Mouse (Mus musculus) megakaryocyte progenitor cell, adult 5-6 weeks (primary cell): ENCODE data around the gene Ism2. TPM values are rescaled to one million over a fixed set of nuclear protein-coding genes. Genes with fewer than 3 reads are reported as not detected.
"Not testable (repeated sequence)": the region's sequence is repeated elsewhere in the genome, so short reads cannot be mapped to it uniquely, and the experiment has no call there.

ENCODE experiments used
- ATAC-seq: replicated peaks from 2 replicates; pipeline ENCODE4 v1.8.0; 2016; ENCODE audit warnings: mild to moderate bottlenecking, moderate TSS enrichment, inconsistent platforms; ENCODE audit not compliant: poor library complexity
- total RNA-seq, 2 experiments: library from RNA; stranded (forward) in 1 of 2; stranded (reverse) in 1 of 2; fragments of 157-497, 149-512 nt in 1 of 2; fragments of 200-1000 nt in 1 of 2; gene quantifications; 2 replicates each; pipeline versions ENCODE4 v1.2.3 to v1.2.4; 2015 to 2017

The Ism2 gene
- total RNA-seq, 2 experiments from 2014 or later = not detected

- ATAC-seq = 0 out of 2 replicates have a peak, but pooled peaks have one; percentile 14
Measured at GRCm38 (mm10) chr12:87293934-87294333, 5.6 kb downstream of the Ism2 start.

- ATAC-seq = no peak
Measured at GRCm38 (mm10) chr12:87289100-87289499, 10.4 kb downstream of the Ism2 start.

GRCm38 (mm10) chr12:87284726-87285125, 14.8 kb downstream of the Ism2 start:
- 0 out of 2 replicates have a peak, but pooled peaks have one; percentile 6 for ATAC-seq

- no peak for ATAC-seq
Measured at GRCm38 (mm10) chr12:87284268-87284667, 15.2 kb downstream of the Ism2 start.

GRCm38 (mm10) chr12:87283706-87284105, 15.8 kb downstream of the Ism2 start:
- no peak for ATAC-seq

GRCm38 (mm10) chr12:87282743-87283142, 16.8 kb downstream of the Ism2 start:
- no peak for ATAC-seq

- ATAC-seq = no peak
Measured at GRCm38 (mm10) chr12:87281766-87282165, 17.7 kb downstream of the Ism2 start.

- no peak for ATAC-seq
Measured at GRCm38 (mm10) chr12:87279879-87280278, 19.6 kb downstream of the Ism2 start.

- no peak for ATAC-seq
Measured at GRCm38 (mm10) chr12:87279350-87279749, 20.2 kb downstream of the Ism2 start.

- ATAC-seq = peak; percentile 60
Measured at GRCm38 (mm10) chr12:87278118-87278730, 21.3 kb downstream of the Ism2 start.

GRCm38 (mm10) chr12:87277251-87277650, 22.3 kb downstream of the Ism2 start:
- ATAC-seq = not testable (repeated sequence)

GRCm38 (mm10) chr12:87274853-87275831, 24.4 kb downstream of the Ism2 start:
- 0 out of 2 replicates have a peak, but pooled peaks have one; percentile 23 for ATAC-seq

- ATAC-seq = no peak
Measured at GRCm38 (mm10) chr12:87267682-87268081, 31.8 kb downstream of the Ism2 start.

GRCm38 (mm10) chr12:87266827-87267603, 32.5 kb downstream of the Ism2 start:
- peak; percentile 17 for ATAC-seq

GRCm38 (mm10) chr12:87266108-87266826, 33.2 kb downstream of the Ism2 start, which contains the start of the genes Vipas39 and Ahsa1:
Gene Vipas39 (minus strand): TSS chr12:87266256.
Gene Ahsa1 (plus strand): TSS chr12:87266479.
- ATAC-seq = peak; percentile 89

GRCm38 (mm10) chr12:87265444-87265843, 34.1 kb downstream of the Ism2 start:
- ATAC-seq = no peak

- no peak for ATAC-seq
Measured at GRCm38 (mm10) chr12:87260562-87260961, 38.9 kb downstream of the Ism2 start.

- ATAC-seq = peak; percentile 73
Measured at GRCm38 (mm10) chr12:87256629-87257028, 42.9 kb downstream of the Ism2 start.

- no peak for ATAC-seq
Measured at GRCm38 (mm10) chr12:87253878-87254277, 45.6 kb downstream of the Ism2 start.

- 0 out of 2 replicates have a peak, but pooled peaks have one; percentile 34 for ATAC-seq
Measured at GRCm38 (mm10) chr12:87250161-87250560, 49.3 kb downstream of the Ism2 start.
